Mouse (Mus musculus) CH12.LX (cell line): ENCODE results near the gene Anks3. TPM values are rescaled to one million over a fixed set of nuclear protein-coding genes. Genes with fewer than 3 reads are reported as not detected.

Source experiments
- DNase-seq: peaks from one replicate; pipeline ENCODE4 v3.0.0-alpha.2; 2013; ENCODE audit errors: extremely low read depth
- H3K27ac ChIP-seq: 2 replicates; pipeline ENCODE4 v1.5.1; 2012; ENCODE audit warnings: low read depth, mild to moderate bottlenecking, control low read depth, moderate library complexity; ENCODE audit not compliant: insufficient read depth
- H3K27me3 ChIP-seq: replicated peaks from 2 replicates; pipeline ENCODE3; 2012; ENCODE audit warnings: inconsistent platforms
- H3K36me3 ChIP-seq, 2 experiments: replicated peaks in 1 of 2; 2 replicates each; pipeline versions ENCODE3 to v1.6.1; 2012; ENCODE audit warnings: inconsistent platforms in 1 of 2, low read length in 1 of 2, mild to moderate bottlenecking in 1 of 2, mixed read lengths in 1 of 2, moderate library complexity in 1 of 2; ENCODE audit not compliant: control insufficient read depth in 1 of 2, insufficient read depth in 1 of 2
- H3K4me1 ChIP-seq, 2 experiments: 2 replicates each; pipeline ENCODE4 v1.6.1; 2012; ENCODE audit warnings: inconsistent platforms in 1 of 2, moderate library complexity in 1 of 2; ENCODE audit not compliant: insufficient read depth in 2 of 2, control insufficient read depth in 1 of 2
- H3K4me2 ChIP-seq: 2 replicates; pipeline ENCODE4 v1.6.1; 2012; ENCODE audit warnings: low read depth, mild to moderate bottlenecking, control low read depth; ENCODE audit not compliant: poor library complexity, insufficient read depth, severe bottlenecking
- H3K4me3 ChIP-seq, 3 experiments: fragments of 150-350 bp in 1 of 3; sonication (generic) in 1 of 3; replicated peaks in 1 of 3; 2 replicates each; pipeline versions ENCODE3 to v1.5.1; 2011 to 2012; ENCODE audit warnings: low read depth in 2 of 3, low read length in 2 of 3, mild to moderate bottlenecking in 2 of 3, moderate library complexity in 2 of 3, control low read depth in 1 of 3, improper control_type of control experiment in 1 of 3, inconsistent platforms in 1 of 3, mixed read lengths in 1 of 3; ENCODE audit not compliant: poor library complexity in 1 of 3
- H3K79me2 ChIP-seq: replicated peaks from 2 replicates; pipeline ENCODE4 v1.6.1; 2012; ENCODE audit warnings: mild to moderate bottlenecking, moderate library complexity; ENCODE audit not compliant: control insufficient read depth, poor library complexity, insufficient read depth, severe bottlenecking; ENCODE audit errors: extremely low read depth
- H3K9ac ChIP-seq: 2 replicates; pipeline ENCODE4 v1.6.1; 2012; ENCODE audit warnings: low read depth, mild to moderate bottlenecking, control low read depth, moderate library complexity; ENCODE audit not compliant: insufficient read depth
- H3K9me3 ChIP-seq: replicated peaks from 2 replicates; pipeline ENCODE3; 2012; ENCODE audit warnings: low read length, inconsistent platforms, mixed read lengths
- BHLHE40 ChIP-seq: IDR thresholded peaks from 2 replicates; pipeline ENCODE4 v1.6.1; 2011; ENCODE audit warnings: mild to moderate bottlenecking, low read depth, low read length, improper control_type of control experiment
- CHD1 ChIP-seq: IDR thresholded peaks from 2 replicates; pipeline ENCODE4 v1.6.1; 2012; ENCODE audit warnings: low read depth, low read length, improper control_type of control experiment, inconsistent platforms
- CHD2 ChIP-seq: IDR thresholded peaks from 2 replicates; pipeline ENCODE4 v1.6.1; 2011; ENCODE audit warnings: low read length, improper control_type of control experiment
- CTCF ChIP-seq, 2 experiments: IDR thresholded peaks in 1 of 2; conservative IDR thresholded peaks in 1 of 2; 2 replicates each; pipeline ENCODE4 v1.5.1; 2011 to 2012; ENCODE audit warnings: low read depth in 2 of 2, low read length in 2 of 2, improper control_type of control experiment in 1 of 2, inconsistent platforms in 1 of 2, mild to moderate bottlenecking in 1 of 2, moderate library complexity in 1 of 2
- E2F4 ChIP-seq: IDR thresholded peaks from 2 replicates; pipeline ENCODE4 v1.6.1; 2011; ENCODE audit warnings: low read depth, low read length, improper control_type of control experiment; ENCODE audit not compliant: insufficient replicate concordance
- ELF1 ChIP-seq: IDR thresholded peaks from 2 replicates; pipeline ENCODE4 v1.6.1; 2014; ENCODE audit warnings: low read depth, mild to moderate bottlenecking, inconsistent platforms, low read length, improper control_type of control experiment
- EP300 ChIP-seq: IDR thresholded peaks from 2 replicates; pipeline ENCODE4 v1.6.1; 2011; ENCODE audit warnings: low read length, improper control_type of control experiment
- ETS1 ChIP-seq: conservative IDR thresholded peaks from 2 replicates; pipeline ENCODE4 v1.6.1; 2012; ENCODE audit warnings: low read depth, mild to moderate bottlenecking, inconsistent platforms, low read length, improper control_type of control experiment, moderate library complexity
- IRF4 ChIP-seq: IDR thresholded peaks from 2 replicates; pipeline ENCODE4 v1.6.1; 2014; ENCODE audit warnings: low read depth, mild to moderate bottlenecking, inconsistent platforms, low read length, improper control_type of control experiment
- JUN ChIP-seq: IDR thresholded peaks from 2 replicates; pipeline ENCODE4 v1.6.1; 2011; ENCODE audit warnings: low read depth, mild to moderate bottlenecking, low read length, improper control_type of control experiment, moderate library complexity; ENCODE audit not compliant: insufficient read depth
- JUND ChIP-seq: conservative IDR thresholded peaks from 2 replicates; pipeline ENCODE4 v1.6.1; 2011; ENCODE audit warnings: low read depth, low read length, improper control_type of control experiment
- MAX ChIP-seq: IDR thresholded peaks from 2 replicates; pipeline ENCODE4 v1.6.1; 2011; ENCODE audit warnings: low read length, improper control_type of control experiment
- MAZ ChIP-seq: IDR thresholded peaks from 2 replicates; pipeline ENCODE4 v1.6.1; 2012; ENCODE audit warnings: low read depth, mild to moderate bottlenecking, inconsistent platforms, low read length, improper control_type of control experiment, moderate library complexity
- MEF2A ChIP-seq: IDR thresholded peaks from 2 replicates; pipeline ENCODE4 v1.6.1; 2014; ENCODE audit warnings: low read depth, mild to moderate bottlenecking, inconsistent platforms, low read length, improper control_type of control experiment, borderline replicate concordance
- MYC ChIP-seq: IDR thresholded peaks from 2 replicates; pipeline ENCODE4 v1.6.1; 2011; ENCODE audit warnings: low read depth, mild to moderate bottlenecking, improper control_type of control experiment, low read length
- NELFE ChIP-seq: IDR thresholded peaks from 2 replicates; pipeline ENCODE4 v1.6.1; 2011; ENCODE audit warnings: low read depth, low read length, improper control_type of control experiment
- NRF1 ChIP-seq: IDR thresholded peaks from 2 replicates; pipeline ENCODE4 v1.6.1; 2014; ENCODE audit warnings: low read depth, mild to moderate bottlenecking, inconsistent platforms, low read length, improper control_type of control experiment, moderate library complexity
- PAX5 ChIP-seq: IDR thresholded peaks from 2 replicates; pipeline ENCODE4 v1.6.1; 2012; ENCODE audit warnings: low read length, inconsistent platforms, mixed read lengths
- POLR2A ChIP-seq: IDR thresholded peaks from 2 replicates; pipeline ENCODE4 v1.6.1; 2011; ENCODE audit warnings: low read depth, mild to moderate bottlenecking, improper control_type of control experiment, low read length
- RAD21 ChIP-seq: IDR thresholded peaks from 2 replicates; pipeline ENCODE4 v1.6.1; 2011; ENCODE audit warnings: low read depth, mild to moderate bottlenecking, low read length, improper control_type of control experiment, moderate library complexity
- RCOR1 ChIP-seq: conservative IDR thresholded peaks from 2 replicates; pipeline ENCODE4 v1.6.1; 2012; ENCODE audit warnings: low read depth, mild to moderate bottlenecking, inconsistent platforms, low read length, improper control_type of control experiment
- SIN3A ChIP-seq: IDR thresholded peaks from 2 replicates; pipeline ENCODE4 v1.6.1; 2012; ENCODE audit warnings: low read length, improper control_type of control experiment, inconsistent platforms
- SMC3 ChIP-seq: IDR thresholded peaks from 2 replicates; pipeline ENCODE4 v1.6.1; 2011; ENCODE audit warnings: low read depth, low read length, improper control_type of control experiment
- TCF12 ChIP-seq: IDR thresholded peaks from 2 replicates; pipeline ENCODE4 v1.6.1; 2014; ENCODE audit warnings: low read depth, mild to moderate bottlenecking, inconsistent platforms, low read length, improper control_type of control experiment
- UBTF ChIP-seq: IDR thresholded peaks from 2 replicates; pipeline ENCODE4 v1.6.1; 2012; ENCODE audit warnings: low read depth, mild to moderate bottlenecking, inconsistent platforms, low read length, improper control_type of control experiment, moderate library complexity
- USF2 ChIP-seq: conservative IDR thresholded peaks from 2 replicates; pipeline ENCODE4 v1.6.1; 2011; ENCODE audit warnings: low read depth, low read length, improper control_type of control experiment
- ZNF384 ChIP-seq: IDR thresholded peaks from 2 replicates; pipeline ENCODE4 v1.6.1; 2012; ENCODE audit warnings: low read depth, low read length, improper control_type of control experiment, inconsistent platforms
- dilution Hi-C: fragments of 300-500 bp; cut with MboI; formaldehyde crosslinking; loops from 2 replicates; pipeline ENCODE4 v1.14.3; 2020; ENCODE audit warnings: low sequenced_read_pairs; ENCODE audit not compliant: extremely low pct_unique_long_range_greater_than_20kb, extremely low pct_ligation_motif_present
- in situ Hi-C: fragments of 300-500 bp; cut with MboI; formaldehyde crosslinking; loops from 3 replicates; pipeline ENCODE4 v1.14.3; 2019; ENCODE audit warnings: low sequenced_read_pairs, low pct_ligation_motif_present, low pct_unique_long_range_greater_than_20kb, mixed read lengths
- polyA plus RNA-seq: library from polyadenylated mRNA; unstranded; fragments of >175 nt; gene quantifications from 2 replicates; pipeline ENCODE4 v1.2.1, GENCODE M21; 2012; ENCODE audit warnings: low read depth; ENCODE audit not compliant: insufficient read length
- total RNA-seq, 2 experiments: library from RNA; depleted of rRNA; stranded (reverse); fragments of 300-350 nt in 1 of 2; fragments of >200 nt in 1 of 2; gene quantifications; 2 replicates each; pipeline ENCODE4 v1.2.3; 2012 to 2014

Anks3 gene
- total and polyA plus RNA-seq, 3 experiments: 17.0 to 34.9 (median 24.4) TPM

DNA sequence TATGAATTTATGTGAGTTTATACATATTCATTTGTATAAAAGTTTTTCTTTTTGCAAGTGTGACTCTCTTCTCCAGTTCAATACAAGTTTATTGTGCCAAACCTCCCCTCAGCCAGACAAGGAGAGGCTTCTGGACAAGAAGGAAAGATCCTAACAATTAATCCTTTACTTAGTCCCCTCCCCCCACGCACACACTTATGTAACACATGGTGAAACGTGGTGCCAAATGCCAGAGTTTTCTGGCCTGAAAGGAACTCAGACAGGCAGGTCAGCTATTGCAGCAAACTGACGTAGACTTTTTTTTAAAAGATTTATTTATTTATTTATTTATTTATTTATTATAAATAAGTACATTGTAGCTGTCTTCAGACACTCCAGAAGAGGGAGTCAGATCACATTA, 36.6 kb upstream of the Anks3 start:
- dilution Hi-C loops: no loop called here

DNA sequence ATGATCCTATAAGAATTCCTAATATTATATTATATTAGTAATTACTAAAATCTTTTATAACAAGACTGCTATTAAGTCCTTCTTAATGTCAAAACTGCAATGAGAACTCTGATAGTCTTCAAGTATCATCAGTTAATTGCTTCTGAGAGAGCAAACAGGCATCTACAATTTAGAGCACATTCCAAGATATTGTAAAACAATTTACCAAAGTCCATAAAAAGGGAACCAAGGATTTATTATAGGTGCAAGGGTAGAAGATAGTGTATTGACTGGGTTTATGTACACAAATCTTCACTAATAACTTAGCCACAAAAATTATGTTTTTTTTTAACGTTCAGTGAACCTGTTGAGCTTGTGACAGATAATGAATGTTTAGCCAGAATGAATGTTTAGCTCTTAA, 35.0 kb upstream of the Anks3 start:
- Histone ChIP-seq H3K27me3 (peaks cover 2% of the 10 kb centered on the region), H3K27ac (no peak overlapping the region), H3K9ac (no peak overlapping the region), H3K79me2 (no peaks in the 10 kb centered on the region), H3K4me3 (no peak overlapping the region), H3K36me3 (no peaks in the 10 kb centered on the region), H3K4me1 (peaks cover 0 to 7% of the 10 kb centered on the region in 2 experiments; a peak in 2 of 4 replicates), H3K4me2 (no peak overlapping the region), H3K9me3 (no peaks in the 10 kb centered on the region)
- DNase-seq: no peak
- dilution Hi-C loops: no loop called here
- in situ Hi-C loops: no loop called here
- TF ChIP-seq SMC3 (no peak), JUND (no peak), NELFE (no peak), CTCF (conservative IDR thresholded peaks at IDR 0.05 in 1 of 2, IDR thresholded peaks at IDR 0.05 in 1 of 2; ENCODE audit: low read depth in 2 of 2, low read length in 2 of 2) (no peak), TCF12 (no peak), RCOR1 (no peak), NRF1 (no peak), MAZ (no peak), ZNF384 (no peak), POLR2A (no peak), MYC (no peak), MEF2A (no peak), CHD2 (no peak), BHLHE40 (no peak), ETS1 (no peak)

More for the DNA sequence above, 36.6 kb upstream of the Anks3 start:
- TF ChIP-seq EP300: no peak
- no peak for TF ChIP-seq RAD21
- no peak for TF ChIP-seq CTCF (conservative IDR thresholded peaks at IDR 0.05 in 1 of 2, IDR thresholded peaks at IDR 0.05 in 1 of 2; ENCODE audit: low read depth in 2 of 2, low read length in 2 of 2)
- TF ChIP-seq POLR2A: no peak
- no peak for TF ChIP-seq IRF4
- no peak for TF ChIP-seq BHLHE40
- no peak for TF ChIP-seq MYC
- no peak for TF ChIP-seq MAZ
- no peak for TF ChIP-seq PAX5
- TF ChIP-seq MAX: no peak
- TF ChIP-seq TCF12: no peak
- no peak for TF ChIP-seq SMC3
- no peak for TF ChIP-seq JUN
- no peak for TF ChIP-seq ELF1
- TF ChIP-seq E2F4: no peak
- no peak for TF ChIP-seq UBTF
- TF ChIP-seq SIN3A: no peak
- TF ChIP-seq CHD1: no peak
- no peak for TF ChIP-seq USF2
- TF ChIP-seq NRF1: no peak
- Histone ChIP-seq H3K4me1 (peaks cover 0 to 7% of the 10 kb centered on the region in 2 experiments; a peak in 2 of 4 replicates), H3K9me3 (no peaks in the 10 kb centered on the region), H3K4me2 (no peak overlapping the region), H3K36me3 (no peaks in the 10 kb centered on the region), H3K4me3 (no peak overlapping the region), H3K27me3 (peaks cover 2% of the 10 kb centered on the region), H3K27ac (no peak overlapping the region), H3K79me2 (no peaks in the 10 kb centered on the region), H3K9ac (no peak overlapping the region)
- no peak for DNase-seq
- in situ Hi-C loops: no loop called here
